Mouse (Mus musculus): ENCODE results near the gene Foxa1. TPM values are rescaled to one million over a fixed set of nuclear protein-coding genes. Genes with fewer than 3 reads are reported as not detected.

The Foxa1 gene
- polyA plus RNA-seq (2012; rRNA removed), result 0.08 TPM in 1 of 2 replicates, not detected in the other

- no peak for DNase-seq (ENCODE audit: low read depth)
These were observed at the start of gene Foxa1 for GRCm38 (mm10) chr12:57546415-57547201. Gene Foxa1, minus strand, starts transcription at chr12:57546916.

DNA sequence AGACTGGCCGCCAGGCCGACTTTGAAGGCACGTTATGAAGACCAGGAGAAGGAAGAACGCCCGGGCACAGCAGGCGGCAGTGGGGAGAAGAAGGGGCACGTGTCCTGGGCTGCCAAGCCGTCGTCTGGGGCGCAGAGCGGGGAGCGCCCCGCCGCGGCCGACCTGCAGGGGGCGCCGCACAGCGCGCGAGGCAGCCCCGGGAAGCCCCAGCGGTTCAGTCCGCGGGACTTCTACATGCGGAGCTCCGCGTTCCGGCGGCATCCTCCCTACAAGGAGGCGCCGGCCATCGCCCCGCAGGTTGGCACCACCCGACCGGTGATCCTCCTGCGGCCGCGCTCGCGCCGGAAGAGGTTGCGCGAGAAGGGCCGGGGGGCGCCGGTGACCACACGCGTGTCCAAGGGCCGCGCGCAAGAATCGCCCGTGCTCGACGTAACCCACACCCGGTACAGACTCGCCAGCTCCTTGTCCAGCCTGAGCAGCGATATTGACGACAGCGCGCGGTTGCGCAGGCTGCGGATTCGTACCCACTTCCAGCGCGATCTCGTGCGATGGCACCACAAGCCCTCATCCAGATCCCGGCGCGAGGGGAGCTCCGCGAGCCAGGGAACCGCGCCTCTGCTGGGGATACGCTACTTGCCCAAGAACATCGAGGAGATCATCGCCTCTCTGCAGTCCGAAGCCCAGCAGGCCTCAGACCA, 29.4 kb upstream of the Foxa1 start:
- DNase-seq (ENCODE audit: low read depth), result no peak

GRCm38 (mm10) chr12:57572415-57572814, 25.7 kb upstream of the Foxa1 start:
- DNase-seq (ENCODE audit: low read depth), result no peak

- no peak for DNase-seq (ENCODE audit: low read depth)
These were observed 25.1 kb upstream of the Foxa1 start for GRCm38 (mm10) chr12:57571773-57572172.

DNA sequence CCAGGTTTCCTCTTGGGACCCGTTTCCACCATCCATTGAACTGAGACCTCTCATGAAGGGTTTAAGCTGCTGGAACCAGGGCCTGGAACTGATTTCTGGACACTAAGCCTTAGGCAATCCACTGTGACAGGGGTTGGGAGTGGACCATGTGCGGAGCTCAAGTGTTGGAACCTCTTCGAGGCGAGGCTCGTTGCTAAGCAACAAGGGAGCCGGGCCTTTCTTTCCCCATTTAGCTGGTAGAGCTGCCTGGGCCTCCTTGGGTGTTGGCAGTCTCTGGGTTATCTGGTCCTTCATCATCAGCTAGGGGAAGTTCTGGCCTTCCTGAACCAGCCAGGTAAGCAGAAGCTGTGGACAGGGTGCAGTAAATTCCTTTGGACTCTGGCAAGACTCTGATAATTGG, 17.2 kb upstream of the Foxa1 start, which contains the start of gene Ttc6:
Ttc6 (plus strand) TSS at position 205 of the 400 bp plus-strand sequence.
- DNase-seq (ENCODE audit: low read depth), result no peak

- DNase-seq (ENCODE audit: low read depth), result no peak
These were observed 7.4 kb upstream of the Foxa1 start for GRCm38 (mm10) chr12:57554091-57554490.

- DNase-seq (ENCODE audit: low read depth), result no peak
These were observed 5.6 kb upstream of the Foxa1 start for GRCm38 (mm10) chr12:57552286-57552685.

DNA sequence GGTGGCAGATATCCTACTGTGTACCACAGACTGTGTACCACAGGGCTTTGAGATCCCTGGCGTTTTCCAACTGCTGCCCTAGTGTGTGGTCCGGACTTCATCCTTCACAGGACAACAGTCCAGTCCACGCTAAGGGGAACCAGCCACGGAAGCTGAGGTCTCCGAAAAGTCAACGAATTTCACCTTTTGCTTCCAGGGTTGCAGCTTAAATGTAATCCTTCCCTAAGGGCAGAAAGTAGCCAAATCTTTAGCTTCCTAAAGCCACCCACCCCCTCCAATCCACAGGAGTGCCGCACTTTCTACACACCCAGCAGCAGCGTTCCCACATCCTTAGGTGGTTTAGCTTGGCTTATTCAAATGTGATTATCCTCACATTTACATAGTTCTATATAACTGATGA, 4.2 kb upstream of the Foxa1 start:
- DNase-seq (ENCODE audit: low read depth), result no peak

GRCm38 (mm10) chr12:57550181-57550808, 3.6 kb upstream of the Foxa1 start:
- DNase-seq (ENCODE audit: low read depth), result no peak

DNA sequence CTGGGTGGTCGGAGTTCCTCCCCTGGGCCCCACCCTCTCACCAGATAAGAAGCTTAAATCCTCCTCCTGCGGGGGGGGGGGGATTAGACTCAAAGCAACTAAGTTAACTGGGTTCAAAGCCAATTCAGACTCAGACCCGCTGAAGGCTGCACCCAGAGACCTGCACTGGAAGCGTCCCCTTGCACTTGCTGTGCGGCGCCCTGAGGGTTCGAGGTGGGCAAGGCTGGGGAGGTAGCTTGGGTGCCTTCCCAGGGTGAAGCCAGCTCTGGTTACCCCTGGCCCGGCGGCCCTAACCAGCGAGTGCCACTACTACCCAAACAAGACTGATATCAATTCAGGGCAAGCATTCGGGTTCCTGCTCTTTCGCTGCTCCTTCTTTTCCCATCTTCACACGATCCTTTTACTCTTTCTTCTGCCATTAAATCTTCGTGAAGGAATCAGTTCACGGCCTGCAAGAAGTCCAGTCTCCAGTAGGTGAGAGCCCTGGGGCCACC, 3.0 kb upstream of the Foxa1 start:
- no peak for DNase-seq (ENCODE audit: low read depth)

DNA sequence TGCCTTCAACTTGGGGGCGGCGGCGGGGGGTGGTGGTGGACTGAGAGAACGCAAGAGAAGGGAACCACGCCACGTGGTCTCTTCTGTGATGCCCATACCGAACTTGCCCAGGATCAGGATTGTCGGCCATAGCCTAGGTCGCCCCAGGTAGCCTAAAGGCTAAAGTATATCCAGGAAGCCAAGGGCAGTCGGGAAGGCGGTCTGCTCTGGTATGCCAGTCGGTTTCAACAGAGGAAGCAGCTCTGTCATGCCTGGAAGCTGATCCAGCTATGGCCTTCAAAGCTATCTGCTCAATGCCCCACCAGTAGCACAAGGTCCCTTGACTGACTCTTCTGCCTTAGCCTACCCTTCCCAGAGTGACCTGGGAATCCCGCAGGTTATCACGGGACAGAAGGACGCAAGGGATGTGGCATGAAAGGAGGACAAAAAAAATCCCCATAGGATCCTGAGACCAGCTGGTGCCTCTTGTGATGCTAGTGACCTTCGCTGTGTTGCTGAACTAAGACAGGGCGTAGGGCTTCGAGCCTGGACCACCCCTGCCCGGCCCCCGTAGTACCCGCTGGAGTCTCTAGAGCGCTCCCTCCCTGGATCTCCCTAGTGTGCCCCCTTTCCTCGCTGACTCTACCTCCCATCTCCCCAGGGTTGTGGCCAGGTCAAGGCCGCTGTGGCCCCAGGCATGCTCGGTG, 2.4 kb upstream of the Foxa1 start:
- DNase-seq (ENCODE audit: low read depth), result no peak

DNA sequence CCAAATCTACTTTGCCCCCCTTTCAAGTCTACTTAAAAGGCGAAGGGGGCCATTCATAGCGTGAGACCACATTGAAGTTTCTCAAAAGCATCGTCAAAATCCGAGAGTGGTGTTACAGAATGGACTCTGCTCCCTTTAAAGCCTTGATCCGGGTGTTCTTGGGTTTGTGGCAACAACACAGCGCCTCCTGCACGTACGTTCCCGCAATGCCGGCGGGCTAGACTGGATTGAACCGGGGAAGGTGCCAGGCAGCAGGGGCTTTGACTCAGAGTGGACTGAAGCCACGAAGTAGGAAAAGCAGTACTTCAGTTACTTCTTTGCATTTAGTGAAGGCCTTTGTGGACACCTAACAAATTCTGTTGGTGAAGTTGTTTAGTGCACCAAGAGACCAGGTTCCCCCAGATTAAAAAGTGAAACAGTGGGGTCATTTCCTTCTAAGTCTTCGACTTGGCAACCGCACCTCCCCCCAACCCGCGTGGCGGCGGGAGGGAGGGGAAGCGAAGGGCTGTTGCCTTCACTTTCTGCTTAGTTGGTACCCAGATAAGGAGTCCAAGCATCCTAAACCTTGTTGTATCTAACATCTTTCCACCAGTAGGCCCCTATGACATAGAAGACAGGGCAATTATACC, 1.8 kb upstream of the Foxa1 start:
- DNase-seq (ENCODE audit: low read depth), result no peak

GRCm38 (mm10) chr12:57547890-57548289, 1.2 kb upstream of the Foxa1 start:
- DNase-seq (ENCODE audit: low read depth), result no peak

DNA sequence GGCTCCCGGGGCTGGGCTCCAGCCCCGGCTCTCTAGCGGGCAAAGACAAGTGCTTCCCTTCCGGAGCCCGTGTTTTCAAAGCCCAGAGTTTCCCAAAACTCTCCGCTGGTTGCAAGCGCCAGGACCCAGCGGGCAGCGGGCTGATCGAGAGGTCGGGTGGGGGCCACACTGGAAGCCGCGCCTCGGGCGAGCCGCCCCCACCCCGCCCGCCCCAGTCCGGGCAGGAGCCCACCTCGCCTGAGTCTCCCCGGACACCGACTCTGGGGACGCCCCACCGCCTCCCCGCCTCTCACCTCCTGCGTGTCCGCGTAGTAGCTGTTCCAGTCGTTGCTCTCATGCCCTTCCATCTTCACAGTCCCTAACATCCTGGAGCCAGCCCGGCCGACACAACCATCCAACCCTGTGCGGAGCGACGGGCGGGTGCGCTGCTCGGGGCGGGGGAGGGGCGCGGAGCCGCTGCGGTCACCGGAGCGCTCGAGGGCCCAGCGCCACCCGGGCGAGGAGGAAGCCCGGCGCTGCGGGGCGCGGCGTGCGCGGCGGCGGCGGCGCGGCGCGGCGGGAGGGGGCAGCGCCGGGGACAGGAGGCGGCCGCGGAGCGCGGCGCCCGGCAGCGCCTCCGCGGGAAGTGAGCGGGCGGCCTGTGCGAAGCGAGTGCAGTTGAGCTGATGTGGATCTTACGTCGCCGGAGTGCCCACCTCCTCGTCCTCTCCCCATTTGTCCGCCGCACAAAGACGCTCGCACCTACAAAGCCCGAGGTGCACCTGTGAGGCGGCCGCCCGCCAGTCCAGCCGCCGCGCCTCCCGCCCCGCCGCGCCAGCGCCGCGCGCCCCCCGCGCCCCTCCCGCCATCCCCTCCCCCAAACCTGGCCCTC, 1.1 kb downstream of the Foxa1 start:
- no peak for DNase-seq (ENCODE audit: low read depth)

- DNase-seq (ENCODE audit: low read depth), result no peak
These were observed 1.9 kb downstream of the Foxa1 start for GRCm38 (mm10) chr12:57544641-57545370.

- no peak for DNase-seq (ENCODE audit: low read depth)
These were observed 3.1 kb downstream of the Foxa1 start for GRCm38 (mm10) chr12:57543627-57543991.

DNA sequence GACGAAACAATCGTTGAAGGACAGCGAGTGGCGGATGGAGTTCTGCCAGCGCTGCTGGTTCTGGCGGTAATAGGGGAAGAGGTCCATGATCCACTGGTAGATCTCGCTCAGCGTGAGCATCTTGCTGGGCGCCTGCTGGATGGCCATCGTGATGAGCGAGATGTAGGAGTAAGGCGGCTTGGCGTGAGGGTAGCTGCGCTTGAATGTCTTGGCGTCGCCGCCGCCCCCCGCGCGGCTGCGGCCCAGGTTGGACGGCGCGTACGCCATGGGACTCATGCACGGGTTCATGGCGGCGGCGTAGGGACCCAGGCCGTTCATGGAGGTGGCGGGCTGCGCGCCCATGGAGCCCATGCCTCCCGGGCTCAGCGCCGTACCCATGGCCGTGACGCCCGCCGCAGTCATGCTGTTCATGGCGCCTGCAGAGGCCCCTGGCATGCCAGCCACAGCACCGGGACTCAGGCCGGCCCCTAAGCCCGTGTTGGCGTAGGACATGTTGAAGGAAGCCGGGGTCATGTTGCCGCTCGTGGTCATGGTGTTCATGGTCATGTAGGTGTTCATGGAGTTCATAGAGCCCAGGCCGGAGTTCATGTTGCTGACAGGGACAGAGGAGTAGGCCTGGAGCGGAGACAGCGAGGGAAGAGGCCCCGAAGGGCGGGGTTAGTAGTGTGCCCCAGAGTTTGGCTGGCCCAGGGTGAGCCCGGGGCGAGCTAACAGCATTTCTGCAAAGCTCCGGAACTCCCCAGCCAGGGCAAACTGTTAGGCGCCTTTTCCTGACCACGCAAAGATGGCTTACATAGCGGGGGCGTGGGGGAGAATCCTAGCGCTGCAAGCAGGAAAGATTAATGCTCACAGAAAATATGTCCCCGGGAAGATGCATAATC, 3.7 kb downstream of the Foxa1 start:
- DNase-seq (ENCODE audit: low read depth), result no peak

GRCm38 (mm10) chr12:57541931-57542745, 4.6 kb downstream of the Foxa1 start:
- no peak for DNase-seq (ENCODE audit: low read depth)

Data from gonadal fat pad, adult 2 months (tissue).